Mouse (Mus musculus): ENCODE measurements around the gene Lifr.

- no peak for TF ChIP-seq CTCF (IDR thresholded peaks at IDR 0.05; ENCODE audit: low read depth)
- TF ChIP-seq EP300 (IDR thresholded peaks at IDR 0.05; ENCODE audit: low read depth) = no peak
Measured at GRCm38 (mm10) chr15:7088691-7089090, 1.7 kb upstream of the Lifr start.
